Mouse (Mus musculus) E14TG2a.4 (cell line): Measurements from ENCODE around the gene Nrxn1.

Experiments
- H3K27me3 ChIP-seq: 2 replicates; pipeline ENCODE4 v1.6.1; 2014; ENCODE audit warnings: low read length, control low read depth; ENCODE audit not compliant: insufficient read depth
- H3K36me3 ChIP-seq: 2 replicates; pipeline ENCODE4 v1.6.1; 2014; ENCODE audit warnings: low read length, control low read depth; ENCODE audit not compliant: insufficient read depth
- H3K4me1 ChIP-seq: replicated peaks from 2 replicates; pipeline ENCODE4 v1.6.1; 2014; ENCODE audit warnings: low read depth, low read length, control low read depth
- H3K4me3 ChIP-seq: replicated peaks from 2 replicates; pipeline ENCODE4 v1.5.1; 2014; ENCODE audit warnings: mild to moderate bottlenecking, low read length
- H3K9me3 ChIP-seq: 2 replicates; pipeline ENCODE4 v1.6.1; 2014; ENCODE audit warnings: low read length, control low read depth
- CTCF ChIP-seq: conservative IDR thresholded peaks from 2 replicates; pipeline ENCODE4 v1.5.1; 2014; ENCODE audit warnings: low read length
- NANOG ChIP-seq: IDR thresholded peaks from 2 replicates; pipeline ENCODE4 v1.6.1; 2014; ENCODE audit warnings: borderline replicate concordance, low read length, mixed read lengths
- POU5F1 ChIP-seq: IDR thresholded peaks from 2 replicates; pipeline ENCODE4 v1.6.1; 2014; ENCODE audit warnings: low read length, borderline replicate concordance

The Nrxn1 gene

DNA sequence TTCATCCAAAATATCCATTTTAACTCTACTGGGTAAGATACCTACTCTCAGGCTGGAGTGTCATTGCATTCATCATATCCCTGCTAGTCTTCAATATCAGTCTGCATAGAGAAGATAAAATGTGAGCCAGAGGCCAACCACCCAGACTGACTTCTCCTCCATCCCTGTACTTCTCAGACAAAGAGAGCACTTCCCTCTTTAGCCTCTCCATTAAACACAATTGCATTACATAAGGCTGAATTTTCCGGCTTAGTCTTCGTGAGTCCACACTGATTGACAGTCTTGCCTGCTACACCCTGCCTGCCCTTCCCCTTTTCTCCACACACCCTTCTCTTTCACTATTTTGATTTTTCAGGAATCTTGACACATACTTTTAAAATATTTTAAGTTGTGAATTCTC is 858.1 kb downstream of the Nrxn1 start:
- Histone ChIP-seq H3K36me3 (no peaks in the 10 kb centered on the region), H3K4me3 (no peak overlapping the region), H3K9me3 (no peaks in the 10 kb centered on the region), H3K4me1 (no peaks in the 10 kb centered on the region), H3K27me3 (no peaks in the 10 kb centered on the region)
- TF ChIP-seq POU5F1 (no peak), CTCF (no peak), NANOG (no peak)

- Histone ChIP-seq H3K9me3 (no peaks in the 10 kb centered on the region), H3K27me3 (no peaks in the 10 kb centered on the region), H3K36me3 (no peaks in the 10 kb centered on the region), H3K4me3 (no peak overlapping the region), H3K4me1 (no peaks in the 10 kb centered on the region)
- no peak for TF ChIP-seq POU5F1
- no peak for TF ChIP-seq NANOG
Observed at GRCm38 (mm10) chr17:90208547-90208946, 884.3 kb downstream of the Nrxn1 start.

- Histone ChIP-seq H3K27me3 (no peaks in the 10 kb centered on the region), H3K4me3 (no peak overlapping the region), H3K9me3 (no peaks in the 10 kb centered on the region), H3K36me3 (no peaks in the 10 kb centered on the region), H3K4me1 (no peaks in the 10 kb centered on the region)
- TF ChIP-seq POU5F1 (no peak), NANOG (no peak), CTCF (no peak)
Observed at GRCm38 (mm10) chr17:90207617-90208016, 885.3 kb downstream of the Nrxn1 start.

DNA sequence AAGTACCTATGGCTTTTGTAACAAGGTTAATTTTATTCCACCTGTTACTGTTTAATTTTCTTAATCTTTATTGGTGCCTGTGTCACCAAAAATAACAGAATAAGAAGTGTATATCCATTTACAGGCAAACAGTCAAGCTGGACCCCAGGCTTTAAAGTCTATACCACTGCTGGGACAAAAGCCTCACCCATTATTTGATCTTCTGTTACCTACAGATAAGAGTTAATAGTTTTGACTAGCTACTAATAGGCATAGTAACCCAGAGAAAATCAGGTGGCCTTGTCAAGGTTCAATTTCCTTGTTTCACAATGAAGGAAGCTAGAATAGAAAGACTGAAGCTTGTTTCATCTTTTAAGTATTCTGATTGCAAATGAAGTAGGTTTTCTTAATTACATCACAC is 888.9 kb downstream of the Nrxn1 start:
- no peaks in the 10 kb centered on the region for H3K9me3 ChIP-seq
- H3K4me3 ChIP-seq: no peak overlapping the region
- TF ChIP-seq NANOG (no peak), POU5F1 (no peak), CTCF (no peak)
- H3K27me3 ChIP-seq: no peaks in the 10 kb centered on the region
- no peaks in the 10 kb centered on the region for H3K4me1 ChIP-seq
- no peaks in the 10 kb centered on the region for H3K36me3 ChIP-seq

GRCm38 (mm10) chr17:90202785-90203184 is 890.1 kb downstream of the Nrxn1 start:
- no peaks in the 10 kb centered on the region for H3K9me3 ChIP-seq
- no peaks in the 10 kb centered on the region for H3K4me1 ChIP-seq
- H3K27me3 ChIP-seq: no peaks in the 10 kb centered on the region
- no peak for TF ChIP-seq POU5F1
- no peak for TF ChIP-seq NANOG
- TF ChIP-seq CTCF: no peak
- no peaks in the 10 kb centered on the region for H3K36me3 ChIP-seq
- H3K4me3 ChIP-seq: no peak overlapping the region

DNA sequence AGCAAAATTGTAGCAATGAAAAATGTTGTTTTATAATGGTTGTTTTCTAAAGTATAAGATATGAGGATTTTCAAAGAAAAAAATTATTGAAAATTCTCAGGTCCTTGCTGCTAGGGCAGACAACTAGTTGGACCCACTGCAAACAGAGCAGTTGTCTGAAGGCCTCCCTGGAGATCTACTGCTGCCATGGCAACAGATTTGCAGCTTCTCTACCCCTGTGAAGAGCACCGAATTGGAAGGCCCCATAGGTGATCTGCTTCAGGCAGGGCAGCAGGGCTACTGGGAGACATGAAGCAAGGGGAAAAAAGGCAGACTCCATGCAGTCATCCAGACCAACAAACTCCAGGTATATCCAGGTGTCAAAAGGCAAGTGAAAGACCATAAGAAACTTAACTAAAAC is 896.1 kb downstream of the Nrxn1 start:
- Histone ChIP-seq H3K27me3 (no peaks in the 10 kb centered on the region), H3K9me3 (no peaks in the 10 kb centered on the region), H3K4me1 (no peaks in the 10 kb centered on the region), H3K4me3 (no peak overlapping the region), H3K36me3 (no peaks in the 10 kb centered on the region)
- TF ChIP-seq CTCF: no peak
- no peak for TF ChIP-seq NANOG

DNA sequence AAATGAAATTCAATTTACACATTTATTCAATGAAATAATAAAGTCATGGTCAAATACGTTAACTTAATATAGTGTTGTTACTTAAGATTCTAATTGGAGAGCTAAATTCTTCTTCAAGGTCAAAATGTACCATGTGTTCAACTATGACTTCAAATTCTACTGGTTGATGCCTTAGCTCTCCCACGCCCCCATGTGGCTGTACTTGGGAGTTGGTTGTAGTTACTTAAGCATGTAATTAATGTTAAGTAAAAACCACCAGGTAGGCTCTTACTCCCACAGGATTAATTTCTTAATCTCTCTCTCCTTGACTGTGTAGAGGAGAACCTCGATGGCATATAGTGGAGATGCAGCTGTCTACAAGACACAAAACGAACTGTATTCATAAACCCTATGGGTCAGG is 951.3 kb downstream of the Nrxn1 start:
- TF ChIP-seq NANOG (no peak), CTCF (peak; percentile 59)
- no peak overlapping the region for H3K4me3 ChIP-seq
- no peaks in the 10 kb centered on the region for H3K27me3 ChIP-seq

GRCm38 (mm10) chr17:90130836-90131235 is 962.0 kb downstream of the Nrxn1 start:
- Histone ChIP-seq H3K4me1 (no peaks in the 10 kb centered on the region), H3K27me3 (no peaks in the 10 kb centered on the region), H3K9me3 (no peaks in the 10 kb centered on the region), H3K4me3 (no peak overlapping the region), H3K36me3 (no peaks in the 10 kb centered on the region)
- TF ChIP-seq CTCF (no peak), POU5F1 (no peak), NANOG (no peak)

More for the DNA sequence above, 951.3 kb downstream of the Nrxn1 start:
- H3K9me3 ChIP-seq: no peaks in the 10 kb centered on the region
- H3K4me1 ChIP-seq: no peaks in the 10 kb centered on the region
- H3K36me3 ChIP-seq: no peaks in the 10 kb centered on the region

DNA sequence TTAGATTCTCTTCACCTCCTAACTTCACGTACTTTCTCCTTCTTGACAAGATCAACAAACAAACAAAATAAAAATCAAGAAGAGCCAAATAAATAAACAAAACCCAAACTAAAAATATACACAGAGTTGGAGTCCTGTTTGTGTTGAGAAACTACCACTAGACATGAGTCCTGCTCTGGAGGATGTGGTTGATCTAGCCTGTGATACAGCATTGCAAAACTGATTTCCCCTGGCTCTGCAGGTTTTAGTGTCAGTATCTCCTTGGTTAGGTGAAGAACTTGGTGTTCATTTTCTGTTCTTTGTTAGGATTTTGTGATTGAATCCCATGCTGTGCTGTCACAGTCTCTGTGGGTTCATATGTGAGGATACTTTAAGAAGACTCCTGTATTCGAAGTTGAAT is 963.7 kb downstream of the Nrxn1 start:
- H3K27me3 ChIP-seq: no peaks in the 10 kb centered on the region
- TF ChIP-seq NANOG: no peak
- no peaks in the 10 kb centered on the region for H3K36me3 ChIP-seq
- no peaks in the 10 kb centered on the region for H3K4me1 ChIP-seq
- no peaks in the 10 kb centered on the region for H3K9me3 ChIP-seq
- no peak overlapping the region for H3K4me3 ChIP-seq

- TF ChIP-seq POU5F1 (no peak), NANOG (no peak), CTCF (no peak)
- H3K27me3 ChIP-seq: no peaks in the 10 kb centered on the region
Observed at GRCm38 (mm10) chr17:90127561-90127960, 965.3 kb downstream of the Nrxn1 start.

More at GRCm38 (mm10) chr17:90127561-90127960, 965.3 kb downstream of the Nrxn1 start:
- H3K9me3 ChIP-seq: no peaks in the 10 kb centered on the region
- H3K4me3 ChIP-seq: no peak overlapping the region
- H3K4me1 ChIP-seq: no peaks in the 10 kb centered on the region
- no peaks in the 10 kb centered on the region for H3K36me3 ChIP-seq
